Mouse (Mus musculus) cerebellum, adult 8-10 months (tissue): Measurements from ENCODE around the gene Pnpo.

Experiments
- DNase-seq: peaks from one replicate; pipeline ENCODE4 v3.0.0; 2022

Pnpo gene

GRCm38 (mm10) chr11:96935872-96936650, 7.7 kb downstream of the Pnpo start:
- no peak for DNase-seq

- DNase-seq, result no peak
These were observed 8.8 kb downstream of the Pnpo start for GRCm38 (mm10) chr11:96934921-96935356.

- no peak for DNase-seq
These were observed 10.1 kb downstream of the Pnpo start for GRCm38 (mm10) chr11:96933562-96934276.

GRCm38 (mm10) chr11:96931327-96932062, 12.3 kb downstream of the Pnpo start:
- DNase-seq, result no peak

- DNase-seq, result no peak
These were observed 13.9 kb downstream of the Pnpo start for GRCm38 (mm10) chr11:96929766-96930331.

GRCm38 (mm10) chr11:96929096-96929765, 14.6 kb downstream of the Pnpo start:
- DNase-seq, result no peak

GRCm38 (mm10) chr11:96928691-96929090, 15.1 kb downstream of the Pnpo start:
- no peak for DNase-seq

- DNase-seq, result no peak
These were observed 15.7 kb downstream of the Pnpo start, which contains the start of gene Prr15l for GRCm38 (mm10) chr11:96928088-96928487. TSS of gene Prr15l (plus strand) at chr11:96928104.

- no peak for DNase-seq
These were observed 17.2 kb downstream of the Pnpo start for GRCm38 (mm10) chr11:96926587-96926986.

GRCm38 (mm10) chr11:96925469-96926148, 18.2 kb downstream of the Pnpo start:
- no peak for DNase-seq

- DNase-seq, result no peak
These were observed 18.9 kb downstream of the Pnpo start for GRCm38 (mm10) chr11:96924861-96925260.

- DNase-seq, result no peak
These were observed 24.8 kb downstream of the Pnpo start for GRCm38 (mm10) chr11:96919003-96919402.

- no peak for DNase-seq
These were observed 26.4 kb downstream of the Pnpo start for GRCm38 (mm10) chr11:96917415-96917814.

- DNase-seq, result no peak
These were observed 26.8 kb downstream of the Pnpo start for GRCm38 (mm10) chr11:96916885-96917396.

GRCm38 (mm10) chr11:96916044-96916884, 27.5 kb downstream of the Pnpo start, which contains the start of gene Cdk5rap3:
TSS of gene Cdk5rap3 (minus strand) at chr11:96916496.
- DNase-seq, result peak; percentile 100

- no peak for DNase-seq
These were observed 31.1 kb downstream of the Pnpo start for GRCm38 (mm10) chr11:96912682-96913081.

GRCm38 (mm10) chr11:96910003-96910402, 33.8 kb downstream of the Pnpo start:
- peak; percentile 85 for DNase-seq

- DNase-seq, result no peak
These were observed 35.2 kb downstream of the Pnpo start for GRCm38 (mm10) chr11:96908594-96908993.

GRCm38 (mm10) chr11:96906431-96907161, 37.2 kb downstream of the Pnpo start:
- DNase-seq, result no peak
